Mouse (Mus musculus): ENCODE measurements around the gene Tuba1c.

DNA sequence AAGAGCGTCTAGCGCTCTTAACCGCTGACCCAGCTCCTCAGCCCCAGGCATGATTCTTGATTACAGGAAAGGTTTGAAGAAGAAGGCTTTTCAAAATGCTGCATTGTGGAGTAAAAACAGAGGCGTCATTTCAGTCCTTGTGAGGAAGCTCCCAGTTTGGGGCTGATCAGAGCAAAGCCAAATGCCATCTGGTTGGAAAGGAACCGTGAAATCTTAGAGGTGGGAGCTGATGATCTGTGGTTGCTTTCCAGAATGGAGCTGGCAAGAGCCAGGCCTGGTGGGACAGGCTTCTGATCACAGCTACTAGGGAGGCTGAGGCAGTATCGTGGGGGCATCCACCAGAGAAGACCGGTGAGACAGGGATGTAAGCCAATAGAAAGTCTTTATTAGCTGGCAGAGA, 32.9 kb upstream of the Tuba1c start:
- no peak for TF ChIP-seq EP300 (IDR thresholded peaks at IDR 0.05; ENCODE audit: low read length)
- no peak for TF ChIP-seq GABPA (IDR thresholded peaks at IDR 0.05; ENCODE audit: insufficient replicate concordance, low read depth, low read length)
- TF ChIP-seq POLR2A (IDR thresholded peaks at IDR 0.05; ENCODE audit: low read depth, low read length): no peak
- no peak for TF ChIP-seq USF1 (IDR thresholded peaks at IDR 0.05; ENCODE audit: low read depth, low read length)
- no peak for TF ChIP-seq MEF2A (IDR thresholded peaks at IDR 0.05; ENCODE audit: borderline replicate concordance, low read depth, low read length)
- TF ChIP-seq CTCF (conservative IDR thresholded peaks at IDR 0.05 in 1 of 2, IDR thresholded peaks at IDR 0.05 in 1 of 2; ENCODE audit: low read depth in 2 of 2, low read length in 2 of 2): no peak
- TF ChIP-seq SIN3A (IDR thresholded peaks at IDR 0.05; ENCODE audit: low read length): no peak
- TF ChIP-seq MXI1 (IDR thresholded peaks at IDR 0.05; ENCODE audit: low read depth, low read length): no peak
- no peak for TF ChIP-seq ETS1 (conservative IDR thresholded peaks at IDR 0.05; ENCODE audit: low read depth, low read length)
- TF ChIP-seq CHD1 (IDR thresholded peaks at IDR 0.05; ENCODE audit: low read depth, low read length): no peak

Data from CH12.LX (cell line).